Mouse (Mus musculus) hindlimb bud, embryonic 11.5 days (tissue): ENCODE results near the gene Fshr.

Source experiments
- DNase-seq: peaks from one replicate; pipeline ENCODE4 v3.0.0-alpha.2; 2012; ENCODE audit warnings: low read depth, low spot score; ENCODE audit errors: extremely low spot score

Fshr gene

GRCm38 (mm10) chr17:89036049-89036448, 164.4 kb downstream of the Fshr start:
- DNase-seq: no peak

DNA sequence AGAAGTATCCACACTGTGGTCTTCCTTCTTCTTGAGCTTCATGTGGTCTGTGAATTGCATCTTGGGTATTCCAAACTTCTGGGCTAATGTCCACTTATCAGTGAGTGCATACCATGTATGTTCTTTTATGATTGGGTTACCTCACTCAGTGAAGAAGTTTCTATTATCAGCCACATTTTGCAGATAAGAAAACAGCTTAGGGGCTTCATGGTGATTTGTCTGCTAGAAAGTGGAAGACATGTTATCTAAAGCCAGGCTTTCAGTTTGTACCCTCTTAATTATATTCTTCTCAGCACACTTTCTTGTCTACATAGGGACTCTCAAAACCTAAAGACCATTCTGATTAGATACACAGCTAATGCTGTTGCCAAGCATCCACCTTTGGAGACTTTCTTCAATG, 165.8 kb downstream of the Fshr start:
- DNase-seq: no peak

DNA sequence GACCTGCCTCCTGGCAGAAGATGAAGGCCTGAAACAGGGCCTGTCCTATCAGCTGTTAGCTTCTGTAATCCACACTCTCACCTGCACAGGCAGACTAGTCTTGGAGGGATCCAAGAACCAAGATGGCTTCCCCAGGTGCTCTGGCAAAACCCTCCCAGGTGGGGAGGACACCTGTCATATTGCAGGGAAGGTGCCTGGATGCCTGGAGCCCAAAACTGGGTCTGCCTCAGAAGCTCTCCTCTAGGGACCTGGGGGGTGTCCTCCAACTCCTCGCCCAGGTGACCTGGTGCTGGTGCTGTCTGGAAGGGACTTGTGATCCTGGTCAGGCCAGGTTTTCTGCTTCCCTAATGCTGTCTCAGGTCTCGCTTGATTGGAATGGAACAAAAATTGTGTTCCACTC, 167.5 kb downstream of the Fshr start:
- no peak for DNase-seq

GRCm38 (mm10) chr17:89019518-89019917, 181.0 kb downstream of the Fshr start:
- no peak for DNase-seq

- no peak for DNase-seq
Observed at GRCm38 (mm10) chr17:89017002-89017401, 183.5 kb downstream of the Fshr start.

DNA sequence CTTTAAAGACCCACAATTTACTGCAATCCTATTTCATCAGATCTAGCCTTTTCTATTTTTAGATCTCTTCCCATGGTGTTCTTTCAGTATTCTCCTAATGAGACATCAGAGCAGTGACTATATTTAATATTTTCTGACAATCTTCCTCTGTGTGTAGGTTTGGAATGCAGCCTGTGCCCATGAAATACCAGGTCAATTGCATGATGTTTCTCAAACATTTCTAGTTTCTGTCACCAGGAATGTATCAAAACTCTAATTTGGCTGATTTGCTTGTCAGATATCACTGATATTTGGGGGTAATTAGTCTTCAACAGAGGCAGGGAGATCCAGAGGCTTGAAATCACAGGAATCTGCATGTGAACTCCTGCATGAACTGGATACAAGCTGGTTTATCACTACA, 186.8 kb downstream of the Fshr start:
- no peak for DNase-seq

DNA sequence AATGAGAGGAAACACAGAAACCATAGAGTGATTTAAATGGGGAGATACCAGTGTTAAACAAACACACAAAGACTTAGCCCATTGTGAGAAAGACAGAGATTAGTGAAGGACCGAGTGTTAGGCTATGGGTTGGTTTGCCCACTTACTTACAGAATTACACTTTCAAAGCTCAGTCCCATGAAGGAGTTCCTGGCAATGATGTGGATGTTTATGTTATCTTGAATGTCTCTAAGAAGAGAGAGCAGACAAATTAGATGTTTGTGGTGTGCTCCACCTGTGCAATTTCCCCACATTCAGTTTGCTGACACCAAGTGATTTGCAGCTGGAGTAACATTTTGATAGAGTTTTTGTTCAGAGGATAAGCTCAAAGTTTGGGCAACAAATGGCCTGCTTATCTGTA, 191.4 kb downstream of the Fshr start:
- no peak for DNase-seq

DNA sequence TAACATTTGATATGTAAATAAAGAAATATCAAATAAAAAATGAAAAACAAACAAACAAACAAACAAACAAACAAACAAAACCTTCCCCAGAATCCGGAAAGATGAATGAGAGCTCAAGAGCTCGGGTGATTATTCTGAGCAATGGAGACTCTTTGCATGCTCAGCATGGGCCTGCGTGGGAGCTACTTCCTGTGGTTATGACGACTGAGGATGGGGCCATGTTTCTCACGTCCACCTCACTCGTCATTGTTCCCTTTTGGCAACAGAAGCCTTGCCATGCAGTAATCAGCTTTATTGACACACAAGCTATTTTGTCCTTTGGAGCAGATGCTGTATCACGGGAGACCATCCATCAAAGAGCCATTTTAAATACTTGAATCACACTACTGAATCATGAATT, 191.8 kb downstream of the Fshr start:
- DNase-seq: no peak

- DNase-seq: no peak
Observed at GRCm38 (mm10) chr17:89005959-89006358, 194.5 kb downstream of the Fshr start.

DNA sequence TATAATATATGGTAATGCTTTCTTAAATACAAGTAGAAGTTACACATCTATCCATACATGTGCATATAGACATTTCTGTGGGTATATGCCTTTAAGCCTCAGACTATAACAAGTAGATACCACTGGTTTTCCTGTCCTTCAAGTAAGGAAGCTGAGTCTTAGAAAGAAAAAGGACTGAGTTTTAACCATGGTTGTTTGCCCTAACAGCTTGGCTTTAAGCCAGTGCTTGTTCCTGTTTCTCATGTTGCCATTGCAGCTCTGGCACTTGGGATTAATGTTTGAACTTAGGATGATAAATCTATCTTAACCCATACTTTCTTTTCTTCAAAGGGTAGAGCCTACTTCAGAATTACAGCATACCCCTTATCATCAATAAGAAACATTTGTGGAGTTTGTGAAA, 200.6 kb downstream of the Fshr start:
- DNase-seq: no peak

- no peak for DNase-seq
Observed at GRCm38 (mm10) chr17:88998243-88998642, 202.2 kb downstream of the Fshr start.

- no peak for DNase-seq
Observed at GRCm38 (mm10) chr17:88991238-88991637, 209.2 kb downstream of the Fshr start.

GRCm38 (mm10) chr17:88980708-88981355, 219.6 kb downstream of the Fshr start:
- no peak for DNase-seq

GRCm38 (mm10) chr17:88974538-88974937, 225.9 kb downstream of the Fshr start:
- no peak for DNase-seq

DNA sequence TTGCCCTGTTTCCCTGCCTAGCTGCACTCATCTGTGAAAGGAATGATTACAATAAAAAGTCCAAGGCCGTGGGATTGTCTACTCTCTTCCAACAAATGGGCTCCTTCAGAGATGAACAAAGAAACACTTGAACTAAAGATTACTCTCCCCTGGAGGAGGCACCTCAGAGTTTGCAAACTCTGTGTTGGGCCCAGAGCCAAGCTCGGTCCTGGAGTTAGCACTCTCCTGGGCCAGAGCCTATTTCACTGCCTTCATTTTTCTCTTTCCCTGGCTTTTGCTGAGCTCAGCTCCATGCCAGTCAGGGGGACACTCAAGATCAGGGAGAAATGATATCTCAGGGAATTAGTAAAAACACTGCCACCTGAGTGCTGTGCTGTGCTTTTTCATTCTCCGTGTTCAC, 234.4 kb downstream of the Fshr start:
- no peak for DNase-seq

GRCm38 (mm10) chr17:88954011-88954410, 246.5 kb downstream of the Fshr start:
- DNase-seq: peak; percentile 22

DNA sequence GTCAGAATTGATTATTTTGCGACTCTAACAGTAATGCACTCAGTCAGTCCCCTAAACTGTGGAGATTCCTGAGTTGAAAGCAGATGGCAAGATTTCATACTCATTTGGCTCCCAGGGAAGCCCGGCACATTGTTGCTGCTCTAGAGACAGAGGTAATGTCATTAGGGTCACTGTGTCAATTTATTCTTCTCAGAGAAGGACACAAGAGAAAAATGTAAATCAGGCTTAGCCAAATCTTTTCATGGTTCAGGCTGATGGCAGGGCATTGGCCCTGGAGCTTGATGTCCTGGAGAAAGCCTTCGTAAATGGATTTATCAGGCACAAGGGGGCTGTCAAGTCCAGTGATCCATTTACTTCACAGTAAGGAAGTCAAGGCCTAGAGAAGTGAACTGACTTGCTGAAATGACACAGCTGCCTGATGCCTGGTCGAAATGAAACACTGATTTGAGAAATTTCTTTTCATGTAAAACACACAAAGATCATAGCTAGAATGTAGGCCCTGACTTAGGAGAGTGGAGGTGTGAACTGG, 262.3 kb downstream of the Fshr start:
- DNase-seq: no peak

GRCm38 (mm10) chr17:88937341-88938152, 262.9 kb downstream of the Fshr start:
- DNase-seq: no peak

DNA sequence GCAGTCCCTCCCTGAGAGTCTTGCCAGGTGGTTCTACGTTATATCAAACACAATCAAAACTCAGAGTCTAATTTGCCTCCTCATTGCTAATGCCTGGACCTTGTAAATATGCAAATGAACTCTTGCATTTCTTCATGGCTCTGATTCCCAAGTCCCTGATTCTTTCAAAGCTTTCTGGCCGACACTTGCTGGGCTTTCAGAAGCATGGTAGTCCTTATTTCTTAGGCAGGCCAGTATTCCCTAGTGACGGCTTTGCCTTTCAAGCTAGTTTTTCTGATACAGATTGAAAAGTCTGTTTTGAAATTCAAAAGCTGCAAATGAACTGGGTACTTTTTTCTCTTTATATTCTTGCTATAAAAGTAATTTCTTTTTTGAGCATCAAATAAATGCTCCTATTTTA, 263.5 kb downstream of the Fshr start:
- no peak for DNase-seq
